Mouse (Mus musculus) limb, embryonic 11.5 days (tissue): Measurements from ENCODE around the gene Rab40c. TPM values are rescaled to one million over a fixed set of nuclear protein-coding genes. Genes with fewer than 3 reads are reported as not detected.

Experiments used
- polyA plus RNA-seq: library from polyadenylated mRNA; unstranded; fragments of >200 nt; fragmentation: Nextera tagmentation; extraction: Ambion mirVana; gene quantifications from 2 replicates; pipeline ENCODE4 v1.2.1, GENCODE M21; 2014

The Rab40c gene
- polyA plus RNA-seq, 1 experiment from 2014 or later, result 19.7 TPM

Other genes with a start within 250 kb of the Rab40c start
- gene Gng13, start 202.6 kb downstream of the Rab40c start, polyA plus RNA-seq, result 3.2 and 9.7 TPM in 2 replicates
- gene Chtf18, start 192.3 kb downstream of the Rab40c start, polyA plus RNA-seq, result 29.1 and 31.5 TPM in 2 replicates
- 20.4 and 23.4 TPM in 2 replicates for gene Rpusd1, start 192.1 kb downstream of the Rab40c start, polyA plus RNA-seq
- gene Mslnl, start 183.7 kb downstream of the Rab40c start, polyA plus RNA-seq, result not detected in 2 replicates
- 0.14 and 0.24 TPM in 2 replicates for gene Msln, start 165.3 kb downstream of the Rab40c start, polyA plus RNA-seq
- gene Narfl, start 146.0 kb downstream of the Rab40c start, polyA plus RNA-seq, result 21.8 and 23.6 TPM in 2 replicates
- 62.7 and 68.0 TPM in 2 replicates for gene Haghl, start 134.1 kb downstream of the Rab40c start, polyA plus RNA-seq
- gene Ccdc78, start 133.1 kb downstream of the Rab40c start, polyA plus RNA-seq, result 0.11 and 0.16 TPM in 2 replicates
- gene Fam173a, start 126.8 kb downstream of the Rab40c start, polyA plus RNA-seq, result 52.3 and 53.4 TPM in 2 replicates
- gene AC134908.4, start 124.1 kb downstream of the Rab40c start, polyA plus RNA-seq, result 0.29 TPM in 1 of 2 replicates, not detected in the other
- gene Metrn, start 122.6 kb downstream of the Rab40c start, polyA plus RNA-seq, result 13.3 and 15.0 TPM in 2 replicates
- 1.4 and 1.5 TPM in 2 replicates for gene Fbxl16, start 110.6 kb downstream of the Rab40c start, polyA plus RNA-seq
- gene Wdr24, start 96.1 kb downstream of the Rab40c start, polyA plus RNA-seq, result 27.7 and 27.9 TPM in 2 replicates
- 45.5 and 55.0 TPM in 2 replicates for gene Jmjd8, start 90.9 kb downstream of the Rab40c start, polyA plus RNA-seq
- 341 and 353 TPM in 2 replicates for gene Stub1, start 86.3 kb downstream of the Rab40c start, polyA plus RNA-seq
- 1.2 TPM in 2 replicates for gene Rhbdl1, start 82.4 kb downstream of the Rab40c start, polyA plus RNA-seq
- 0.77 and 0.95 TPM in 2 replicates for gene Gm20683, start 78.0 kb downstream of the Rab40c start, polyA plus RNA-seq
- gene Rhot2, start 74.9 kb downstream of the Rab40c start, polyA plus RNA-seq, result 9.4 and 10.7 TPM in 2 replicates
- 19.3 and 22.4 TPM in 2 replicates for gene Wdr90, start 58.2 kb downstream of the Rab40c start, polyA plus RNA-seq
- 7.8 and 10.7 TPM in 2 replicates for gene Mcrip2, start 51.0 kb downstream of the Rab40c start, polyA plus RNA-seq
- 55.9 and 60.9 TPM in 2 replicates for gene Mettl26, start 44.7 kb downstream of the Rab40c start, polyA plus RNA-seq
- 0.68 and 0.75 TPM in 2 replicates for gene Wfikkn1, start 38.9 kb downstream of the Rab40c start, polyA plus RNA-seq
- 50.9 and 52.8 TPM in 2 replicates for gene Pigq, start 25.2 kb upstream of the Rab40c start, polyA plus RNA-seq
- gene Nhlrc4, start 25.2 kb upstream of the Rab40c start, polyA plus RNA-seq, result 0.27 TPM in 1 of 2 replicates, not detected in the other
- gene A930017K11Rik, start 32.8 kb upstream of the Rab40c start, polyA plus RNA-seq, result 0.18 and 0.33 TPM in 2 replicates
- 23.8 and 25.7 TPM in 2 replicates for gene Capn15, start 66.1 kb upstream of the Rab40c start, polyA plus RNA-seq
- gene Rab11fip3, start 149.8 kb upstream of the Rab40c start, polyA plus RNA-seq, result 15.9 and 17.4 TPM in 2 replicates
- gene Decr2, start 170.6 kb upstream of the Rab40c start, polyA plus RNA-seq, result 19.0 and 22.3 TPM in 2 replicates
- 111 and 122 TPM in 2 replicates for gene Nme4, start 175.9 kb upstream of the Rab40c start, polyA plus RNA-seq
- gene Tmem8, start 193.6 kb upstream of the Rab40c start, polyA plus RNA-seq, result 0.40 and 0.55 TPM in 2 replicates
- gene Mrpl28, start 203.8 kb upstream of the Rab40c start, polyA plus RNA-seq, result 259 and 283 TPM in 2 replicates
- gene Axin1, start 219.0 kb upstream of the Rab40c start, polyA plus RNA-seq, result 17.1 and 23.7 TPM in 2 replicates